Mouse (Mus musculus): ENCODE measurements around the gene Inpp4a.

The Inpp4a gene

GRCm38 (mm10) chr1:37322690-37323089 lies 23.0 kb downstream of the Inpp4a start:
- no peak for DNase-seq (ENCODE audit: low read depth, low spot score)

DNA sequence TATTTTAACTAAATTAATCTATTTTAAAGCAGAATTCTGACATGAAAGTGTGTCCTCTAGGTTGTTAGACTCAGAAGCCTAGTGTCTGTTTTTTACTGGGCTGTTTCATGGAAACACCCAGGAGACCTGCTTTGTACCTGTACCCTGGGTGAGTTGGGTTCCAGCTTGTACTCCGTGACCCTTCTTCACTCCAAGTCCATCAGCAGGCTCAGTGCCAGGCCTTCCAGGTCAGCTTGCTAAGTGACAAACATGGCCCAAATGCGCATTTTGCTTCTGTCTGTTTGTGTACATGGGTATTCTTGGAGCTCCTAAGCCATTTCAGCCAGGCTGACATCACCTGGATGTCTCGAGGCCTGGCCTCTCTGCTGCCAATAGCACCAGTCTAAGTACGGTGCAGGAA lies 23.5 kb downstream of the Inpp4a start:
- no peak for DNase-seq (ENCODE audit: low read depth, low spot score)

- no peak for DNase-seq (ENCODE audit: low read depth, low spot score)
Measured at GRCm38 (mm10) chr1:37324569-37324968, 24.9 kb downstream of the Inpp4a start.

GRCm38 (mm10) chr1:37327311-37327710 lies 27.6 kb downstream of the Inpp4a start:
- DNase-seq (ENCODE audit: low read depth, low spot score), result no peak

GRCm38 (mm10) chr1:37329132-37329531 lies 29.5 kb downstream of the Inpp4a start:
- DNase-seq (ENCODE audit: low read depth, low spot score), result no peak

- DNase-seq (ENCODE audit: low read depth, low spot score), result no peak
Measured at GRCm38 (mm10) chr1:37329831-37330230, 30.2 kb downstream of the Inpp4a start.

- DNase-seq (ENCODE audit: low read depth, low spot score), result no peak
Measured at GRCm38 (mm10) chr1:37332756-37333155, 33.1 kb downstream of the Inpp4a start.

DNA sequence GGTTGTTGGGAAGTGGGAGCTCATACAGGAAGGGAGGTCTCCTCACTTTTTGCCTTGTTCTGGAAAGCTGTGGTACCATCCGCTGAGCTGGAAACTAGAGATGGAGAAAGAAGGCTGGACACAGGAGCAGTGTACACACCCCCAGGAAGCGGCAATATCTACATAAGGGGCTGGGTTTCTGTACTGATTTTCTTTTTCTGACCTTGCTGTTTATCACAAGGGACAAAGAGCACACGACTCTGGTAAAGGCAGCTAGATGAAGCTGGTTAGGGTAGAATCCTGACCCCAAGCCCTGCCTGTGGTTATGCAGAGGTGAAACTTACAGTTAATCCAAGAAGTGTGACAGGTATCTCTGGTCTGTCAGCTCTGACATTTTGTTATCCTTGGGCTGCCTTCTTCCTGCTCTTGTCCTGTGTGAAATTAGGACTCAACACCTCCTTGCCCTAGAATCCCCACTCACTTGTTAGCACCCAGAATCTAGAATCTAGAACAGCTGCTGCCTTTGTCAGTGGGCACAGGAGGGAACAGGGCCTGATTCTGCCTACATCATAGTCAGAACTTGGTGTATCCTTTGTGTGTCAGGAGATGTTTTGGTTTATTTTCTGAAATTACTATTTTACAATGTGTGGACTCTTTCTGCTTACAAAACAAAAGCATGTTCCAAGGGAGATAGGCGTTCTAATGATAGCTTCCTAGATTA lies 34.2 kb downstream of the Inpp4a start:
- DNase-seq (ENCODE audit: low read depth, low spot score), result no peak

DNA sequence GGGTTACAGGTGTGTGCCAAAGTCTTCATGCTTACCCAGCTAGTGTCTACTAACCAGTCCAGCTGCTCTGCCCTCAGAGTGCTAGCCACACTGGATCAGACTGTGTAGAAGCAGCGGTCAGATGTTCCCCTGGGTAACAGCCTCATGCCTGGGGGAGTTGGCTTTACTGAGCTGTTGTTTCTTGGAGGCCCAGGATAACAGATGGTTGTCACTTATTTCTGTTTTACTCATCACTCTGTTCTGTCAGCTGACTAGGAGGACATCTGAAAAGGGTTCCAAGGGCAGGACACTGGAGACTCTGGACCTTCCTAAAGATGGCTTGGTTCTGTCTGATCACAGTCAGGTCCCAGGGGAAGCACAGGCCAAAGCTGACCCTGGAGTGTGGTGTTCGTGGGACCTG lies 36.4 kb downstream of the Inpp4a start:
- no peak for DNase-seq (ENCODE audit: low read depth, low spot score)

GRCm38 (mm10) chr1:37336794-37337193 lies 37.1 kb downstream of the Inpp4a start:
- DNase-seq (ENCODE audit: low read depth, low spot score), result no peak

GRCm38 (mm10) chr1:37337273-37337672 lies 37.6 kb downstream of the Inpp4a start:
- no peak for DNase-seq (ENCODE audit: low read depth, low spot score)

DNA sequence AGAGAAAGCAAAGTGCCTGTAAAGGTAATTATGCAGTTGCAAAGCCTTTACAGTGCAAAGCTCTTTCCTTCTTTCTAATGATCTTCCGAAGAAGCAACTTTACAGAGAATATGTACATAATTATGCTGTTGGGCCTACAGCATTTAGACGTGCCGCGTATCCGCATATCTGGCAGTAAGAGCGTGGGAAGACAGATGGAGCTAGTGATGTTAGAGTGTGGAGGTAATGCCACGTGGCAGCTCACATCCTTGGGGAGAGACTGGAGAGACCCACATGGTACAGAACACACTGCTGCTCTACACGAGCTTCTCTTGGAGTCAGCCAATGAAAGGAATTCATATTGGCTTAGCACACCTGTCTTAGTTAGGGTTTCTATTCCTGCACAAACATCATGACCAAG lies 39.5 kb downstream of the Inpp4a start:
- no peak for DNase-seq (ENCODE audit: low read depth, low spot score)

- no peak for DNase-seq (ENCODE audit: low read depth, low spot score)
Measured at GRCm38 (mm10) chr1:37341347-37341746, 41.7 kb downstream of the Inpp4a start.

- no peak for DNase-seq (ENCODE audit: low read depth, low spot score)
Measured at GRCm38 (mm10) chr1:37341914-37342313, 42.2 kb downstream of the Inpp4a start.

DNA sequence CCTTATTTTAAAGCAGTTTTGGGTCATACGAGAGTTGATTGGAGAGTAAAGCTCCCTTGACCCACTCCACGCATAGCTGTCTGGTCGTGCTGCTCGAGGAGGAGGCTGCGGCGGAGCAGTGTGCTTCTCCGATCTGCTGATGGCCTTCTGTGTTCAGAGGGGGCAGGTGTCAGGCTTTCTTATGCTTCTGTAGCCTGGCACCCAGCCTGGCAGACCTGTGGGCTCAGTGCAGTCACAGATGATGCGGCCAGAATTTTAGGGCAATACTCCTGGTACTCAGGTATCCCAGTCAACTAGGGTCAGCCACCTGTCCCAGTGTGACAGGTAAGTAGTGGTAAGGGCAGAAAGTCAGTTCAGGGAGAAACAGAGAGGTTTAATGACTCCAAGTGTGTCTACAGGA lies 42.9 kb downstream of the Inpp4a start:
- DNase-seq (ENCODE audit: low read depth, low spot score), result no peak

- DNase-seq (ENCODE audit: low read depth, low spot score), result no peak
Measured at GRCm38 (mm10) chr1:37343265-37343664, 43.6 kb downstream of the Inpp4a start.

DNA sequence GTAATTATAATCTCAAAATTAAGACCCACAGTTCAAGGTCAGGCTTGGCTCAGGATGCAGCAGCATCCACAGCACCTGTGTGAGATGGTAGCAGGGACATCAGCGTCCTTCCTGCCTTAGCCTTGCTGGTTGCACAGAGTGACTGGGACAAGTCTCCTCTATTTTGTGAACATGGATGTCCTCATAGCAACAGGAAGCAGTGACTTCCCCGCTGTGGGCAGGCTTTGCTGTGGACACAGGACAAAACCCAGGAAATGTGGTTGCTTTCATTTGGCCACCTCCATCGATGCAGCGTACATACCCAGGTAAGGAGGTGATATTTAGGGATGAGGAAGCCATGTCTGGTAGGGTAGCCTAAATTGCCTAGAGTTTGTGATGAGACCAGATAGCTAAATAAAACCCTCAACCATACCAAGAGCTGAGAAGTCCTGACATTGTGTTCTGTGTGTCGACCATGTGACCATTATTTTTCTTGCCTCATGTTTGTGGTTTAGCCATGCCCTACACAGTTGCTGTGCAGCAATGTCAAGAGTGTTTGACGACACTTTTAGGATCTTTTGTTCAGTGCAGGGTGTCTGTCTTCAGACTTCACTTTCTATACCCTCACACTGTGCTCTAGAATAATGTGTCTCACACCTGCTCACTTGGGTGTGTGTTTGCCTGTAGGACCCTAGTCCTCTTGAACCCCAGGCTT lies 44.7 kb downstream of the Inpp4a start:
- no peak for DNase-seq (ENCODE audit: low read depth, low spot score)

GRCm38 (mm10) chr1:37347361-37348080 lies 47.9 kb downstream of the Inpp4a start:
- DNase-seq (ENCODE audit: low read depth, low spot score), result no peak

GRCm38 (mm10) chr1:37350886-37351651 lies 51.4 kb downstream of the Inpp4a start:
- DNase-seq (ENCODE audit: low read depth, low spot score), result no peak

DNA sequence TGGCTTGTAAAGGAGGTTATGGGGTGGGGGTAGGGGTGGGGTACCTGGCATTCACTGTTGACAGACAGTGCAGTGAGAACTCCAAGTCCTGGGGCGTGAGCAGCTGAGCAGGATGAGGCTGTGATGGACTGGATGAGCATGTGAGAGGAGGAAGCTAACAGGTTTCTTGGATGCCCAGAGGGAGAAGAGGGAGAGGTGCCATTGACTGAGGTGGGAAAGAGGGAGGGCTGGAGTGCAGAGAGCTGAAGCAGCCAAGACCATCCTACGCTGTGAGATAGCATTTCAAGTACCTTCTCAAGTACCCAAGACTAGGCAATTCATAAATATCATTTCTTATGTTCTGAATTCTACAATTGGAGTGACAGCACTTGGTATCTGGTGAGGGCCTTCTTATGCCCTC lies 52.3 kb downstream of the Inpp4a start:
- DNase-seq (ENCODE audit: low read depth, low spot score), result no peak

DNA sequence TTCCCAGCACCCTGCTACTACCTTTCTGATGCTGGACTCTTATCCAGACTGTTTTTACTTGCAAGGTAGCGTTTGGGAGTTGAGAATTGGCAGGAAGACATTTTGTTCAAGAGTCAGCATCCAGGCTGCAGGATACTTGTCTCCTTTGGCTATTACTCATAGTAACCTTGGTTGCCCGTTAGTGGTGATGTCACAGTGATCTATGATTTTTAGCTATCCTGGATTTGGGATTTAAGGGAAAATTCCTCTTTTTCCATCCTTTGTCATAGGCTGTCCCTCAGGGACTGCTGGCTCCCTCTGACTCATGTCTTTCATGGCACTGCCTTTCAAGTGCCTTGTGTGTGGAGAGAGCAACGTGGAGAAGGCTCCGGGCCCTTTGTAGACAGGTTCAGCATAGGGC lies 53.8 kb downstream of the Inpp4a start:
- no peak for DNase-seq (ENCODE audit: low read depth, low spot score)

DNA sequence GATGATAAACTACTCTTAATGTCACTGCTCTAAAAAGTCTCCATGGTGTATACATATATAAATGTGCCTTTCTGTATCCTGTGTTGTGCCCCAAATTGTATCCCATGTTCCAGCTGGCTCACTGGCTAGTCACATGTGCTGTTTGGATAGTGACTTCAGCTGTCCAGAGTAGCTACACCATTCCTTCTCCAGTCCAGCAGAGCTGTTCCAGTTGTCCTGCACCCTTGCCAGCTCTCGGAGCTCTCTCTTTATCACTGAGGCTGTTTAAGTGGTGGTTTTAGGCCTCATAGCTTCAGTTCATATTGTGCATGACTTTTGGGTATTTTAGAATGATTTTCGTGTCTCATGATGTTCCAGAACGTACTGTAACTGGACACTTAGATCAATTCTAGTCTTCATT lies 55.8 kb downstream of the Inpp4a start:
- no peak for DNase-seq (ENCODE audit: low read depth, low spot score)
